Mouse (Mus musculus): ENCODE measurements around the gene Pdxk. TPM values are rescaled to one million over a fixed set of nuclear protein-coding genes. Genes with fewer than 3 reads are reported as not detected.

The Pdxk gene
- polyA plus RNA-seq, 1 experiment from 2014 or later, result 6.8 TPM

GRCm38 (mm10) chr10:78388216-78388980 lies 76.4 kb downstream of the Pdxk start:
- H3K9me3 ChIP-seq (ENCODE audit: control insufficient read depth, low read length), result no peaks in the 10 kb centered on the region
- no peak overlapping the region for H3K4me3 ChIP-seq (ENCODE audit: low read depth, low read length)
- no peak overlapping the region for H3K9ac ChIP-seq (ENCODE audit: low read depth, low read length)
- no peak for ATAC-seq (ENCODE audit: low FRiP score)
- no peak overlapping the region for H3K27ac ChIP-seq (ENCODE audit: low read depth, low read length)
- no peak for DNase-seq (ENCODE audit: low spot score)
- no peak overlapping the region for H3K4me2 ChIP-seq (replicated peaks; ENCODE audit: low read depth, low read length)
- H3K27me3 ChIP-seq (ENCODE audit: control insufficient read depth, insufficient read depth, low read length), result peaks cover 17% of the 10 kb centered on the region
- H3K4me1 ChIP-seq (replicated peaks; ENCODE audit: control insufficient read depth, insufficient read depth, low read length), result no peaks in the 10 kb centered on the region
- no peaks in the 10 kb centered on the region for H3K36me3 ChIP-seq (ENCODE audit: control insufficient read depth, insufficient read depth, low read length)
- 70% methylated on average over 20 of the region's 20 CpGs for WGBS

Other genes with a start within 250 kb of the Pdxk start
- gene Trappc10, start 220.3 kb downstream of the Pdxk start, polyA plus RNA-seq (2014; fragmentation: Nextera tagmentation; extraction: Ambion mirVana), result 17.7 and 21.2 TPM in 2 replicates
- 44.1 and 46.0 TPM in 2 replicates for gene Agpat3, start 112.5 kb downstream of the Pdxk start, polyA plus RNA-seq (2014; fragmentation: Nextera tagmentation; extraction: Ambion mirVana)
- 225 and 242 TPM in 2 replicates for gene Rrp1, start 51.9 kb downstream of the Pdxk start, polyA plus RNA-seq (2014; fragmentation: Nextera tagmentation; extraction: Ambion mirVana)
- 115 and 117 TPM in 2 replicates for gene Cstb, start 39.3 kb downstream of the Pdxk start, polyA plus RNA-seq (2014; fragmentation: Nextera tagmentation; extraction: Ambion mirVana)
- gene Olfr1358, start 52.5 kb upstream of the Pdxk start, polyA plus RNA-seq (2014; fragmentation: Nextera tagmentation; extraction: Ambion mirVana), result 0.15 TPM in 1 of 2 replicates, not detected in the other
- gene Ilvbl, start 109.4 kb upstream of the Pdxk start, polyA plus RNA-seq (2014; fragmentation: Nextera tagmentation; extraction: Ambion mirVana), result 27.5 and 31.2 TPM in 2 replicates
- gene Syde1, start 127.0 kb upstream of the Pdxk start, polyA plus RNA-seq (2014; fragmentation: Nextera tagmentation; extraction: Ambion mirVana), result 10.0 and 11.9 TPM in 2 replicates
- gene Olfr1357, start 153.1 kb upstream of the Pdxk start, polyA plus RNA-seq (2014; fragmentation: Nextera tagmentation; extraction: Ambion mirVana), result not detected in 2 replicates